Mouse (Mus musculus) lung, adult 18-20 months (tissue): ENCODE measurements at regions not wholly inside any gene's neighbourhood (a gene's known extent, or its start where the extent isn't known, plus 50 kb on each side); places are given as distances from the start of the nearest gene placed in this dataset.
A peak's percentile ranks its signal among the peaks of the same experiment; 100 is the strongest.
"Not testable (repeated sequence)": the region's sequence is repeated elsewhere in the genome, so short reads cannot be mapped to it uniquely, and the experiment has no call there.

ENCODE experiments used
- DNase-seq, 2 experiments: peaks; one replicate each; pipeline ENCODE4 v3.0.0; 2022; ENCODE audit warnings: mixed read lengths in 2 of 2

GRCm38 (mm10) chr2:78277699-78278098 lies 331.5 kb upstream of the Cwc22 start:
- no peak for DNase-seq

- DNase-seq = no peak
Observed at GRCm38 (mm10) chr2:78274122-78274521, 327.9 kb upstream of the Cwc22 start.

GRCm38 (mm10) chr2:78268705-78269104 lies 322.5 kb upstream of the Cwc22 start:
- no peak for DNase-seq

- DNase-seq = no peak
Observed at GRCm38 (mm10) chr2:78267527-78268375, 321.6 kb upstream of the Cwc22 start.

- DNase-seq = no peak
Observed at GRCm38 (mm10) chr2:78253601-78254097, 307.5 kb upstream of the Cwc22 start.

GRCm38 (mm10) chr2:78246354-78246753 lies 300.2 kb upstream of the Cwc22 start:
- DNase-seq = no peak

- no peak for DNase-seq
Observed at GRCm38 (mm10) chr2:78240299-78240698, 294.1 kb upstream of the Cwc22 start.

- DNase-seq = not testable (repeated sequence)
Observed at GRCm38 (mm10) chr2:78225383-78226100, 279.4 kb upstream of the Cwc22 start.

GRCm38 (mm10) chr2:78214469-78214868 lies 268.3 kb upstream of the Cwc22 start:
- no peak for DNase-seq

- no peak for DNase-seq
Observed at GRCm38 (mm10) chr2:78205125-78205524, 258.9 kb upstream of the Cwc22 start.

GRCm38 (mm10) chr2:78196006-78196405 lies 249.8 kb upstream of the Cwc22 start:
- no peak for DNase-seq

- no peak for DNase-seq
Observed at GRCm38 (mm10) chr2:78189620-78190019, 243.4 kb upstream of the Cwc22 start.

- no peak for DNase-seq
Observed at GRCm38 (mm10) chr2:78184950-78185349, 238.8 kb upstream of the Cwc22 start.

- DNase-seq = no peak
Observed at GRCm38 (mm10) chr2:78173784-78174183, 227.6 kb upstream of the Cwc22 start.

- no peak for DNase-seq
Observed at GRCm38 (mm10) chr2:78172819-78173218, 226.6 kb upstream of the Cwc22 start.

- no peak for DNase-seq
Observed at GRCm38 (mm10) chr2:78170162-78170747, 224.1 kb upstream of the Cwc22 start.

GRCm38 (mm10) chr2:78165429-78165828 lies 219.3 kb upstream of the Cwc22 start:
- DNase-seq = no peak

GRCm38 (mm10) chr2:78159877-78160485 lies 213.8 kb upstream of the Cwc22 start:
- DNase-seq = peak in 1 of 2 experiments; percentile 13

GRCm38 (mm10) chr2:78110335-78110734 lies 164.2 kb upstream of the Cwc22 start:
- DNase-seq = no peak

- DNase-seq = no peak
Observed at GRCm38 (mm10) chr2:78095536-78095935, 149.4 kb upstream of the Cwc22 start.

GRCm38 (mm10) chr2:78094921-78095320 lies 148.7 kb upstream of the Cwc22 start:
- DNase-seq = no peak

- no peak for DNase-seq
Observed at GRCm38 (mm10) chr2:78064321-78065037, 118.3 kb upstream of the Cwc22 start.
